Mouse (Mus musculus): Measurements from ENCODE around the gene Wdr66. TPM values are rescaled to one million over a fixed set of nuclear protein-coding genes. Genes with fewer than 3 reads are reported as not detected.

Gene Wdr66
- polyA plus RNA-seq (2017; shearing (Covaris generic)): 0.61 TPM

GRCm38 (mm10) chr5:123251834-123252233 is at the start of gene Wdr66:
TSS of gene Wdr66 (plus strand) at chr5:123252102.

GRCm38 (mm10) chr5:123343707-123344627 is 92.1 kb downstream of the Wdr66 start, which contains the start of gene Bcl7a:
TSS of gene Bcl7a (plus strand) at chr5:123343834.

Other genes with a start within 250 kb of the Wdr66 start
- 499 TPM for gene Orai1, start 237.0 kb upstream of the Wdr66 start, polyA plus RNA-seq (2017; shearing (Covaris generic))
- 2.2 TPM for gene Morn3, start 205.1 kb upstream of the Wdr66 start, polyA plus RNA-seq (2017; shearing (Covaris generic))
- 3.2 TPM for gene Tmem120b, start 183.7 kb upstream of the Wdr66 start, polyA plus RNA-seq (2017; shearing (Covaris generic))
- gene Rhof, start 119.4 kb upstream of the Wdr66 start, polyA plus RNA-seq (2017; shearing (Covaris generic)): 98.0 TPM
- gene Setd1b, start 109.9 kb upstream of the Wdr66 start, polyA plus RNA-seq (2017; shearing (Covaris generic)): 7.5 TPM
- gene Psmd9, start 82.7 kb upstream of the Wdr66 start, polyA plus RNA-seq (2017; shearing (Covaris generic)): 35.2 TPM
- not detected for gene Hpd, start 69.4 kb upstream of the Wdr66 start, polyA plus RNA-seq (2017; shearing (Covaris generic))
- gene Bcl7a, start 91.7 kb downstream of the Wdr66 start, polyA plus RNA-seq (2017; shearing (Covaris generic)): 6.4 TPM
- 64.8 TPM for gene Mlxip, start 142.7 kb downstream of the Wdr66 start, polyA plus RNA-seq (2017; shearing (Covaris generic))
- not detected for gene Lrrc43, start 237.2 kb downstream of the Wdr66 start, polyA plus RNA-seq (2017; shearing (Covaris generic))
- not detected for gene Il31, start 237.4 kb downstream of the Wdr66 start, polyA plus RNA-seq (2017; shearing (Covaris generic))